Mouse (Mus musculus): ENCODE measurements around the gene Tex19.1. TPM values are rescaled to one million over a fixed set of nuclear protein-coding genes. Genes with fewer than 3 reads are reported as not detected.
A peak's percentile ranks its signal among the peaks of the same experiment; 100 is the strongest.
"Not testable (repeated sequence)": the region's sequence is repeated elsewhere in the genome, so short reads cannot be mapped to it uniquely, and the experiment has no call there.

The Tex19.1 gene
- not detected in 2 replicates for polyA plus RNA-seq (2014; fragmentation: Nextera tagmentation; extraction: Ambion mirVana)

DNA sequence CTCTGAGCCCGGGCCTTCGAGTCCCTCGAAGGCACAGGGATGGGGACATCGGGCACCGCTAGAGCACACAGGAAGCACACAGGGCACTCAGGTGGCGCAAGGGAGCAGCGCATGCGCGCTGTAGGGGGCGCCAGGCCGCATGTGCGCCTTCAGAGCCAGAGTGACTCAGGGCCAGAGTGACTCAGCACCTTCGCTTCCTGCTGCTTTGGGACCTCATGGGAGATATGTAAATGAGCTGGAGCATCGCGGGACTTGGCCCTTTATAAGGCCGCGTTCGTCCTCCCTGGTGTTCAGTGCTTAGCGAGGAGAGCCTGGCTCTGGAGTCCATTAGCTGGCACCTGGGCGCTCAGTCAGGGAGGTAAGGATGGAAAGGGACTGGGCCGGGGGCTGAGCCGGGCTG lies at the start of gene Tex19.1:
TSS of gene Tex19.1 (plus strand) at position 279 of the 400 bp plus-strand sequence.
- WGBS = 90% methylated on average over 21 of the region's 22 CpGs
- H3K9me3 ChIP-seq (ENCODE audit: control insufficient read depth, low read length) = no peaks in the 10 kb centered on the region

DNA sequence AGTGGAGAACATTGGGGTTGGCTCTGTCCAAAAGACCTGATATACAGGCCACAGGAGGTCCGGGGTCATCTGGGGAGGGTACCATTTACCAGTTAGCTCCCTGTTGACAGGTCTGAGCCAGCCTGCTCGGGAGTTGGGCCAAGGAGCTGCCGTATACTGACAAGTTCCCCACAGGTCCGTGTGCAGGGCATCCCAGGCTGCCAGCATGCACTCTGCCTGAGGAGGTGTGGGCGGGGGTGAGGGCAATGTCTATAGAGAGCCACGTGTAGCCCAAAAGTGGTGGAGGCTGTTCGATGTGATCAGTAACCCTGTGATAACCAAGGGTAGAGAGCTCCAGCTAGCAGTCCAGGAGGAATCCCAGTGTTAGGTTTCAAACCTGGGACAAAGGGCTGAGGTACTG lies 46.2 kb upstream of the Tex19.1 start:
- Histone ChIP-seq H3K4me3 (ENCODE audit: control insufficient read depth in 1 of 2, insufficient read depth in 1 of 2, low read depth in 1 of 2, low read length in 2 of 2) (no peak overlapping the region), H3K4me2 (ENCODE audit: low read length) (no peak overlapping the region), H3K27me3 (ENCODE audit: control insufficient read depth, insufficient read depth, low read length) (no peaks in the 10 kb centered on the region), H3K27ac (replicated peaks in 1 of 2; ENCODE audit: control insufficient read depth in 1 of 2, insufficient read depth in 1 of 2, low read depth in 2 of 2, low read length in 2 of 2) (no peak overlapping the region), H3K9me3 (ENCODE audit: control insufficient read depth, low read length) (peaks cover 4% of the 10 kb centered on the region; the same call in 1 of the 2 replicates), H3K4me1 (ENCODE audit: control insufficient read depth in 2 of 2, insufficient read depth in 2 of 2, low read length in 2 of 2) (no peaks in the 10 kb centered on the region), H3K9ac (ENCODE audit: low read length) (no peak overlapping the region), H3K36me3 (ENCODE audit: control insufficient read depth, insufficient read depth, low read length) (no peaks in the 10 kb centered on the region)
- WGBS = 47% methylated on average over 7 of the region's 7 CpGs
- no peak for ATAC-seq (ENCODE audit: insufficient number of reproducible peaks, insufficient read depth, low FRiP score, low read depth)

More for the DNA sequence above, at the start of gene Tex19.1:
- no peak for ATAC-seq (ENCODE audit: insufficient number of reproducible peaks, insufficient read depth, low FRiP score, low read depth)
- H3K9ac ChIP-seq (ENCODE audit: low read length) = no peak within 1 kb of the TSS
- no peak within 1 kb of the TSS for H3K27ac ChIP-seq (replicated peaks in 1 of 2; ENCODE audit: control insufficient read depth in 1 of 2, insufficient read depth in 1 of 2, low read depth in 2 of 2, low read length in 2 of 2)
- no peak within 1 kb of the TSS for H3K4me2 ChIP-seq (ENCODE audit: low read length)
- no peaks in the 10 kb centered on the region for H3K4me1 ChIP-seq (ENCODE audit: control insufficient read depth in 2 of 2, insufficient read depth in 2 of 2, low read length in 2 of 2)
- H3K4me3 ChIP-seq (ENCODE audit: control insufficient read depth in 1 of 2, insufficient read depth in 1 of 2, low read depth in 1 of 2, low read length in 2 of 2) = no peak within 1 kb of the TSS
- no peaks in the 10 kb centered on the region for H3K36me3 ChIP-seq (ENCODE audit: control insufficient read depth, insufficient read depth, low read length)
- H3K27me3 ChIP-seq (ENCODE audit: control insufficient read depth, insufficient read depth, low read length) = no peaks in the 10 kb centered on the region

DNA sequence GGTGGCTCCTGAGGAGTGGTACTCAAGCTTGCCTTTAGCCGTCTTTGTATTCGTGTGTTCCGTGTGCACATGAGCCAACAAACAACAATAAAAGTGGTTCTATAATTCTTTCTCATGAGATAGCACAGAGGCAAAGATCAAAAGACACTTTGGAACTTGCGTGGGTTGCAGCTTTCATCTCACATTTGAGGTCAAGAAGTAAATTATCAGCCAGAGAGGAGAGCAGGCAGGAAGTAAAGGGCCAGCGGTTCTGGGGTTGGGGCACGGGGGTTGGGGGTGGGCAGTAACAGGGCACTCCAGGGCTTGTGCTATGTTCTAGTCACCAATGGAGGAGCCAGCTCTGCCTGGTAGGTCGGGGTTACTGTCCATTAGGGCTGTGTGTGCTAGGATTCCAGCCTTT lies 45.3 kb upstream of the Tex19.1 start:
- Histone ChIP-seq H3K27me3 (ENCODE audit: control insufficient read depth, insufficient read depth, low read length) (no peaks in the 10 kb centered on the region), H3K9me3 (ENCODE audit: control insufficient read depth, low read length) (peaks cover 4% of the 10 kb centered on the region; the same call in 1 of the 2 replicates), H3K4me3 (ENCODE audit: control insufficient read depth in 1 of 2, insufficient read depth in 1 of 2, low read depth in 1 of 2, low read length in 2 of 2) (no peak overlapping the region), H3K4me2 (ENCODE audit: low read length) (no peak overlapping the region), H3K27ac (replicated peaks in 1 of 2; ENCODE audit: control insufficient read depth in 1 of 2, insufficient read depth in 1 of 2, low read depth in 2 of 2, low read length in 2 of 2) (no peak overlapping the region), H3K36me3 (ENCODE audit: control insufficient read depth, insufficient read depth, low read length) (no peaks in the 10 kb centered on the region), H3K4me1 (ENCODE audit: control insufficient read depth in 2 of 2, insufficient read depth in 2 of 2, low read length in 2 of 2) (no peaks in the 10 kb centered on the region), H3K9ac (ENCODE audit: low read length) (no peak overlapping the region)
- no peak for ATAC-seq (ENCODE audit: insufficient number of reproducible peaks, insufficient read depth, low FRiP score, low read depth)
- 62% methylated on average over 7 of the region's 7 CpGs for WGBS

DNA sequence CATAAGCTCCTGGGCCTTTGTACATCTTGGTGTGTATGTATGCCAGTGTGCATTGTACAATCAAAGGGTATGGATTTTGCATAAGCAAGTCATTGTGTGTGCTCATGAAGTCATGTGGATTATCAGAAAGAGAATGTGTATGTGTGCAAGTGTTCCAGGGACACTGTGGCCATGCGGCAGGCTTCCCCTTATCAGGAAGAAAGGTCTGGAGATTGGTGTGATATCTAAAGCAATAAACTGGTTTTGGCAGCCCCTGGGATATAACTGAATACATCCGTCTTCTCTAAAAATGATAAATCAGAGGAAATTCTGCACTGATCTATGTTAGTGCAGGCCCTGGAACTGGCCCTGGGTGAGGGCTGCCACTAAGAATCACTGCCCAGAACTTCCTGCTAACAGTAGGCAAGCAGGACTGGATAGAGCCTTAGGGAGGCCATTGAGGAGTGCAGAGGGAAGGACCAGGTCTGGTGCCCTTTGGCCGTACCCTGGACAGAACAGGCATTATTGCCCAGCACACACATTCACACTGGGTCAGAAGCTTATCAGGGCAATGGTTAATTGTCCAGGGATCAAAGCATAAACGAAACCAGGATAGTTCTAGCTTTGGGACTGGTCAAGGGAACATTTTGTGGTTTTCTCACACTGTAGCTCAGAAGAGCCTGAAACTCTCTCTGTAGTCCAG lies 44.7 kb upstream of the Tex19.1 start:
- H3K9me3 ChIP-seq (ENCODE audit: control insufficient read depth, low read length) = peaks cover 4% of the 10 kb centered on the region; the same call in 1 of the 2 replicates
- no peaks in the 10 kb centered on the region for H3K4me1 ChIP-seq (ENCODE audit: control insufficient read depth in 2 of 2, insufficient read depth in 2 of 2, low read length in 2 of 2)
- no peak overlapping the region for H3K9ac ChIP-seq (ENCODE audit: low read length)
- H3K4me2 ChIP-seq (ENCODE audit: low read length) = no peak overlapping the region
- no peaks in the 10 kb centered on the region for H3K36me3 ChIP-seq (ENCODE audit: control insufficient read depth, insufficient read depth, low read length)
- H3K27me3 ChIP-seq (ENCODE audit: control insufficient read depth, insufficient read depth, low read length) = no peaks in the 10 kb centered on the region
- no peak overlapping the region for H3K4me3 ChIP-seq (ENCODE audit: control insufficient read depth in 1 of 2, insufficient read depth in 1 of 2, low read depth in 1 of 2, low read length in 2 of 2)
- no peak for ATAC-seq (ENCODE audit: insufficient number of reproducible peaks, insufficient read depth, low FRiP score, low read depth)
- 77% methylated on average over 4 of the region's 4 CpGs for WGBS
- H3K27ac ChIP-seq (replicated peaks in 1 of 2; ENCODE audit: control insufficient read depth in 1 of 2, insufficient read depth in 1 of 2, low read depth in 2 of 2, low read length in 2 of 2) = no peak overlapping the region

DNA sequence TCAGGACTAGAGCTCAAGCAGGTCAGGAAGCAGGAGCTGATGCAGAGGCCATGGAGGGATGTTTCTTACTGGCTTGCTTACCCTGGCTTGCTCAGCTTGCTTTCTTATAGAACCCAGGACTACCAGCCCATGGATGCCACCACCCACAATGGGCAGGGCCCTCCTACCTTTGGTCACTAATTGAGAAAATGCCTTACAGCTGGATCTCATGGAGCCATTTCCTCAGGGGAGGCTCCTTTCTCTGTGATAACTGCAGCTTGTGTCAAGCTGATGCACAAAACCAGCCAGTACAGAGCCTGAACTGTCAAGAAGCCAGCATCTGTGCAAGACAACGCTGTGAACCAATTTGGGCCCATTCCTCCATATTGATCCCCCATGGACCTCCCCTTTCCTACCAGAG lies 38.7 kb upstream of the Tex19.1 start:
- not testable (repeated sequence) for H3K4me2 ChIP-seq (ENCODE audit: low read length); H3K4me3 ChIP-seq (ENCODE audit: control insufficient read depth in 1 of 2, insufficient read depth in 1 of 2, low read depth in 1 of 2, low read length in 2 of 2); H3K9ac ChIP-seq (ENCODE audit: low read length); H3K36me3 ChIP-seq (ENCODE audit: control insufficient read depth, insufficient read depth, low read length); H3K9me3 ChIP-seq (ENCODE audit: control insufficient read depth, low read length); ATAC-seq (ENCODE audit: insufficient number of reproducible peaks, insufficient read depth, low FRiP score, low read depth); H3K27me3 ChIP-seq (ENCODE audit: control insufficient read depth, insufficient read depth, low read length)
- 84% methylated on average over 1 of the region's 1 CpGs for WGBS
- Histone ChIP-seq H3K27ac (replicated peaks in 1 of 2; ENCODE audit: control insufficient read depth in 1 of 2, insufficient read depth in 1 of 2, low read depth in 2 of 2, low read length in 2 of 2) (0 out of 4 replicates have a peak overlapping the region, but pooled peaks have one; percentile 0 to 21), H3K4me1 (ENCODE audit: control insufficient read depth in 2 of 2, insufficient read depth in 2 of 2, low read length in 2 of 2) (peaks cover 23 to 31% of the 10 kb centered on the region in 2 experiments)

DNA sequence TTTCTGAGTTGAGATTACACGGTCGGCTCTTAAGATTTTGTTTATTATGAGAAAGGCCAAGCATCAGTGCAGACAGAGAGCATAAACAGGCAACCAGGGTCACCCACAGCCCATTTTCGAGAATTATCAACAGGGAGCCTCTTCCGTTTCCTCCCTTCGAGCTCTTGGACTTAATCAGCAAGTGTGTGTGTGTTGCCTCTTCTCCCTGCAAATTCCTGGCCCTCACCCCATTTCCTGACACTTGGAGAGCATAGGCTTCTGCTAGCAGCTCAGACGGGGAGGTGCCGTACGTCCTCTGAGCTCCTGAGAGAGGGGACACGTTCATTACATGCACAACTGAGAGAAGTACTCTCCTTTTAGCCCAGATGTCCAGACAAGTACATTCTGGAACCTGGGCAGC lies 37.9 kb upstream of the Tex19.1 start:
- Histone ChIP-seq H3K27ac (replicated peaks in 1 of 2; ENCODE audit: control insufficient read depth in 1 of 2, insufficient read depth in 1 of 2, low read depth in 2 of 2, low read length in 2 of 2) (peak overlapping the region; percentile 7 to 46; a peak in 2 of 4 replicates), H3K27me3 (ENCODE audit: control insufficient read depth, insufficient read depth, low read length) (no peaks in the 10 kb centered on the region), H3K9me3 (ENCODE audit: control insufficient read depth, low read length) (no peaks in the 10 kb centered on the region), H3K9ac (ENCODE audit: low read length) (no peak overlapping the region), H3K4me1 (ENCODE audit: control insufficient read depth in 2 of 2, insufficient read depth in 2 of 2, low read length in 2 of 2) (peaks cover 23 to 31% of the 10 kb centered on the region in 2 experiments), H3K4me3 (ENCODE audit: control insufficient read depth in 1 of 2, insufficient read depth in 1 of 2, low read depth in 1 of 2, low read length in 2 of 2) (no peak overlapping the region), H3K36me3 (ENCODE audit: control insufficient read depth, insufficient read depth, low read length) (no peaks in the 10 kb centered on the region), H3K4me2 (ENCODE audit: low read length) (no peak overlapping the region)
- peak; percentile 31; the same call in 1 of the 2 replicates for ATAC-seq (ENCODE audit: insufficient number of reproducible peaks, insufficient read depth, low FRiP score, low read depth)
- 17% methylated on average over 9 of the region's 9 CpGs for WGBS

DNA sequence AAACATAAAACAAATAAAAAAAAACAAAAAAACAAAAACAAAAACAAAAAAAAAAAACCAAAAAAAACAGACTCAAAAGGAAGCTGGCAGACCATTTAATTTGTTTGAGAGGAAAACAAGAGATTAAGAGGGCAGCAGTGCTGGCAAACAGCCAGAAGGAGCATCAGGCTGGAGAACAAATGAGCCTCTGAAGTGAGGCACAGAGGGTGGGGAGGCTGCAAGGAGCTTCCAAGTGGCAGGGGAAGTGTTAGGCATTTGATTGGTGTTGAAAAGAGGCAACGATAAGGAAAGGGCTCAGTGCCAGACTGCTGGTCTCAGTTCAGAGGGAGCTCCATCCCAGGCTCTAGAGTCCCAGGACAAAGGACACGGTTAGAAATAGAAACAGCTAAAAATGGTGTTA lies 36.0 kb upstream of the Tex19.1 start:
- H3K27ac ChIP-seq (replicated peaks in 1 of 2; ENCODE audit: control insufficient read depth in 1 of 2, insufficient read depth in 1 of 2, low read depth in 2 of 2, low read length in 2 of 2) = no peak overlapping the region
- no peak overlapping the region for H3K4me3 ChIP-seq (ENCODE audit: control insufficient read depth in 1 of 2, insufficient read depth in 1 of 2, low read depth in 1 of 2, low read length in 2 of 2)

DNA sequence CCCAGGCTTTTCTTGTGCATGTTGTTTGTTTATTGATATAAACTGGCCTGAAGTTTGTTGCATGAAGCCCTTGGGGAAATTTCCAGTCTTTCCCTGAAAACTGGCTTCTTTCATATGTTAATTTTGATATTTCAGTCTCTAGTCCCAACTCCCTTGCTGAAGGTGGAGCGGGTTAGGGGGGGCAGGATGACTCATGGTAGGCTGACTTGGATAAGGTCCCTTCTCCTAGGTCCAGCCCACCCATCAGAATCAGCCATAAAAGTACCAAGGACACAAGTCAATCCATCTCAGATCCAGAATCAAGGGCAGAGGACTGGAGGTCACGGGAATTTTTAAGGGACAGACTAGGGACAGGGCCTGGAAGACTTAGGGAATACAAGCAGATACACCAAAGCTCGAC lies 34.9 kb upstream of the Tex19.1 start:
- H3K4me1 ChIP-seq (ENCODE audit: control insufficient read depth in 2 of 2, insufficient read depth in 2 of 2, low read length in 2 of 2) = peaks cover 23 to 31% of the 10 kb centered on the region in 2 experiments
- no peak overlapping the region for H3K4me3 ChIP-seq (ENCODE audit: control insufficient read depth in 1 of 2, insufficient read depth in 1 of 2, low read depth in 1 of 2, low read length in 2 of 2)
- H3K9ac ChIP-seq (ENCODE audit: low read length) = no peak overlapping the region
- H3K27me3 ChIP-seq (ENCODE audit: control insufficient read depth, insufficient read depth, low read length) = no peaks in the 10 kb centered on the region
- no peaks in the 10 kb centered on the region for H3K9me3 ChIP-seq (ENCODE audit: control insufficient read depth, low read length)
- no peak overlapping the region for H3K4me2 ChIP-seq (ENCODE audit: low read length)
- no peak overlapping the region for H3K27ac ChIP-seq (replicated peaks in 1 of 2; ENCODE audit: control insufficient read depth in 1 of 2, insufficient read depth in 1 of 2, low read depth in 2 of 2, low read length in 2 of 2)
- H3K36me3 ChIP-seq (ENCODE audit: control insufficient read depth, insufficient read depth, low read length) = no peaks in the 10 kb centered on the region
- 88% methylated on average over 3 of the region's 3 CpGs for WGBS
- ATAC-seq (ENCODE audit: insufficient number of reproducible peaks, insufficient read depth, low FRiP score, low read depth) = no peak

More for the DNA sequence above, 36.0 kb upstream of the Tex19.1 start:
- H3K9ac ChIP-seq (ENCODE audit: low read length) = no peak overlapping the region
- peaks cover 23 to 31% of the 10 kb centered on the region in 2 experiments for H3K4me1 ChIP-seq (ENCODE audit: control insufficient read depth in 2 of 2, insufficient read depth in 2 of 2, low read length in 2 of 2)
- WGBS = 0% methylated on average over 2 of the region's 2 CpGs
- ATAC-seq (ENCODE audit: insufficient number of reproducible peaks, insufficient read depth, low FRiP score, low read depth) = peak; percentile 73
- H3K36me3 ChIP-seq (ENCODE audit: control insufficient read depth, insufficient read depth, low read length) = no peaks in the 10 kb centered on the region
- no peaks in the 10 kb centered on the region for H3K27me3 ChIP-seq (ENCODE audit: control insufficient read depth, insufficient read depth, low read length)
- H3K9me3 ChIP-seq (ENCODE audit: control insufficient read depth, low read length) = no peaks in the 10 kb centered on the region
- H3K4me2 ChIP-seq (ENCODE audit: low read length) = no peak overlapping the region

Measured in heart, embryonic 14.5 days (tissue).